Mouse (Mus musculus): ENCODE measurements around the gene Cym. TPM values are rescaled to one million over a fixed set of nuclear protein-coding genes. Genes with fewer than 3 reads are reported as not detected.

Gene Cym
- not detected for total RNA-seq (2023)

DNA sequence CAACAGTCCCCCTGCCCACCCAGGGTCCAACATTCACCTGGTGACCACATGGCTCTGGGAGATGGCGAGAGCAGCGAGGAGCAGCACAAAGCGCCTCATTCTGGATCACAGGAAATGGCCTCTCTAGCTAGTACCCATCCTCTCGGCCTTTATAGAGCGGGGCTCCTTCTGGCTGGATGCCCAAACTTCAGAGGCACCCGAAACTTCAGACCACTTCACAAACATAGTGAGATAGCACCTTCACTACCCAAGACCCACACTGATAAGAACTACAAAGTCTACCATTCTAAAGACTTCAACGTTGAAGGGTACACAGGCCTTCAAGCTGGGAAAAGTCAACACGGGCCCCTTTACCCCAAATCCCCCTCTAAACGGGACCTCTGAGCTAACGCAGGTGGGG lies at the start of gene Cym:
Cym (minus strand) TSS at position 125 of the 400 bp plus-strand sequence.

DNA sequence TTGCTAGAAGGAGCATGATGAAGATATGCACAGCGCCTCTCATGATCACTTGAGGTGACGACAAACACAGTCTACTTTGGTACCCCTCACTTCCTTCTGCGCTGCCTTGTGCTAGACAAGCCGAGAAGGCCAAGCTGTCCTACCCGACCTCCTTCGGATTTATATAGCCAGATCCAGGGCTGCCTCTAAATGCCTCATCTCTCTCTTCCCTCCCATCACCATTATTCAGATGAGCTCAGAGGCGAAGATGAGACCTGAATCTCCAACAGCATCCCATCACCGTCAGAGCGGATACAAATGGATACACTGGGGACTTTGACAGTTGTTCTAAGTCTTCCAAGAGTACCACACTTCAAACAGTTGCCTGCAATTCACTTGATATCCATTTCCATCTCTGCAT lies 18.1 kb upstream of the Cym start, which contains the start of gene Prok1:
Prok1 (minus strand) TSS at position 101 of the 400 bp plus-strand sequence.

DNA sequence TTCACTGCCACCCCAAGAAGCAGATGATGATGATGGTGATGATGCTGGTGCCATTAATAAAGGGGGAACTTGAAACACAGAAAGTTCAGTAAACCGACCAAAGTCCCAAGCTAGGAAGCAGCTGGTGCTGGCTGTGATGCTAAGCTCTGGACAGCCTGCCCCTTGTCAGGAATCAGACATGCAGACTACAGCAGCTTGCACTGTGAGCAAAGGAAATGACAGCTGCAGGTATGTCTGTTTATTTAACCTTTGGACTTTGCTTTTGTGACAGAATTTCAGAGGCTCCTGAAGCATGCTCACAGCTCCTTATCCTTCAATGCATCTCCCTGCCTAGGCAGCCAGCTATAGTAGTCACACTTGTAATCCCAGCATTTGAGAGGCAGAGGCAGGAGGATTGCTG lies 9.0 kb upstream of the Cym start, which contains the start of gene A630076J17Rik:
A630076J17Rik (plus strand) TSS at position 88 of the 400 bp plus-strand sequence.

DNA sequence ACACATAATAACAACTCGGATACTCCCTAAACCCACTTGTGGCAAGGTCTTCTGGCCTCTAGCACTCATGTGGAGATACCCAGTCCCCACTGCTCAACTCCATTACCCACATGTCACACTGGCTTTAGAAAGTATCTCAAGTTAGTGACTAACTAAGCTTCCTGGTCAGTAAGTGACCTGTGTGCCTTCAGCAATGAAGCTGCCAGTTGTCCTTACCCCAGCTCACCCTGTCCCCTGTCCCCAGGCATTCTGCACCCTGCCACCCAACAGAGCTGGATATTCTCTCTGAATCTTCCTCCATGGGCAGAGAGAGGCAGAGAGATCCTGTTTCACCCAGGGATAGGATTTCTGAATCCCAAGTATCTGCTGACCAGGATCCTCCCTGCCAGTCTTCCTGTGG lies 38.8 kb downstream of the Cym start, which contains the start of gene Kcna10:
Kcna10 (plus strand) TSS at position 301 of the 400 bp plus-strand sequence.

Other genes with a start within 250 kb of the Cym start
- 34.1 TPM for gene Kcna3, start 185.6 kb downstream of the Cym start, total RNA-seq (2023)
- gene Kcna2, start 120.6 kb downstream of the Cym start, total RNA-seq (2023): 1.1 TPM
- not detected for gene Kcna10, start 38.7 kb downstream of the Cym start, total RNA-seq (2023)
- not detected for gene A630076J17Rik, start 8.9 kb upstream of the Cym start, total RNA-seq (2023)
- gene Prok1, start 18.0 kb upstream of the Cym start, total RNA-seq (2023): not detected
- 37.3 TPM for gene Lamtor5, start 57.1 kb upstream of the Cym start, total RNA-seq (2023)
- gene Slc16a4, start 69.5 kb upstream of the Cym start, total RNA-seq (2023): 0.82 TPM
- gene Rbm15, start 111.9 kb upstream of the Cym start, total RNA-seq (2023): 49.9 TPM
- gene Kcnc4, start 237.8 kb upstream of the Cym start, total RNA-seq (2023): not detected

Data from CD4-positive naive resting alpha-beta T cell, adult 76 days (primary cell).